Mouse (Mus musculus): ENCODE results near the gene 4931422A03Rik.

- peak; percentile 65 for TF ChIP-seq POLR2A (IDR thresholded peaks at IDR 0.05; ENCODE audit: insufficient read depth, low read depth, low read length)
- TF ChIP-seq CTCF (IDR thresholded peaks at IDR 0.05), result peak; percentile 57
Observed at GRCm38 (mm10) chr2:103969437-103970040, 58.6 kb downstream of the 4931422A03Rik start.

All from heart, adult 2 months (tissue).